Mouse (Mus musculus) mouse trophoblast stem cell (cell line): ENCODE measurements around the gene Cbln3.

ENCODE experiments used
- in situ Hi-C, 2 experiments: fragments of 300-500 bp; cut with MseI, MboI; formaldehyde crosslinking; loops; 2 replicates in 1 of 2; 3 replicates in 1 of 2; pipeline ENCODE4 v1.15.1; 2025

The Cbln3 gene

DNA sequence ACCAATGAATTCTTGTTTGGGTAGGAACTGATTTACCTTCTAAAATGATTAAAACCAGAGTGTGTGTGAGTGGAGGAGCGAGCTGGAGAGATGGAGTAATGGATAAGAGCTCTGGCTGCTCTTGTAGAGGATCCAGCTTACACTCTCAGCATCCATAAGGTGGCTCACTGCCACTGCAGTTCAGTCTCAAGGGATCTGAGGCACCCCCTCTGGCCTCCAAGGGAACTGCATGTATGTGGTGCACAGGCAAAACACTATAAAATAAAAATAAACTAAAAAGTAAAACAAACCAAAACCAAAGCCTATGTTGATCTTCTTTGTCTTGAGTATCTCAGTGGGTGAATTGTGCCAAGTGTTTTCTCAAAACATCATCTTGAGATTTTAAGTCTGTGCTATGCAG lies 4.6 kb downstream of the Cbln3 start:
- in situ Hi-C loops = loop anchor here (5.0 kb wide), 1 partner anchor 38 kb away; no protein-coding TSS in a partner anchor

DNA sequence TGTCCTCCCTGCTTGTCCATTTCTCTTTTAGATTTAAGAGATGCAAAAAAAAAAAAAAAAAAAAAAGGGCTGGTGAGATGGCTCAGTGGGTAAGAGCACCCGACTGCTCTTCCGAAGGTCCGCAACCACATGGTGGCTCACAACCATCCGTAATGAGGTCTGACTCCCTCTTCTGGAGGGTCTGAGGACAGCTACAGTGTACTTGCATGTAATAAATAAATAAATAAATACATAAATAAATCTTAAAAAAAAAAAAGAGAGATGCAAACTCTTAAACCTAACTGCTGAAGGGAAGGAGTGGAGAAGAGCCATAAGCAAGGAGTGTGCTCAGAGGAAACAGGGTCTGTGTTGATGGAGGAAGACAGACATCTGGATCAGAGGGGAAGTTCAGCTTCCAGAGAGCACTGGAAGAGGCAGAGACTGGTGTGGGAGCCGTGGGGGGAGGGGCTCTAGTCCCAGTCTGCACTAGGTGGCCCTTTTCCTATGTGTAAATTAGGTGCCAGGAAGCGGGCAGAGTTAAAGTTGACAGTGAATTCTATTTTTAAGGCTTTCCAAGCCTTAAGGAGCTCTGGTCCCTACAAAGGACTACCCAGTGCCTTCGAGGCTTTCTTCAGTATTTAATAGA lies 5.8 kb downstream of the Cbln3 start:
- in situ Hi-C loops = loop anchor here (5.0 kb wide), 1 partner anchor 39 kb away; no protein-coding TSS in a partner anchor

DNA sequence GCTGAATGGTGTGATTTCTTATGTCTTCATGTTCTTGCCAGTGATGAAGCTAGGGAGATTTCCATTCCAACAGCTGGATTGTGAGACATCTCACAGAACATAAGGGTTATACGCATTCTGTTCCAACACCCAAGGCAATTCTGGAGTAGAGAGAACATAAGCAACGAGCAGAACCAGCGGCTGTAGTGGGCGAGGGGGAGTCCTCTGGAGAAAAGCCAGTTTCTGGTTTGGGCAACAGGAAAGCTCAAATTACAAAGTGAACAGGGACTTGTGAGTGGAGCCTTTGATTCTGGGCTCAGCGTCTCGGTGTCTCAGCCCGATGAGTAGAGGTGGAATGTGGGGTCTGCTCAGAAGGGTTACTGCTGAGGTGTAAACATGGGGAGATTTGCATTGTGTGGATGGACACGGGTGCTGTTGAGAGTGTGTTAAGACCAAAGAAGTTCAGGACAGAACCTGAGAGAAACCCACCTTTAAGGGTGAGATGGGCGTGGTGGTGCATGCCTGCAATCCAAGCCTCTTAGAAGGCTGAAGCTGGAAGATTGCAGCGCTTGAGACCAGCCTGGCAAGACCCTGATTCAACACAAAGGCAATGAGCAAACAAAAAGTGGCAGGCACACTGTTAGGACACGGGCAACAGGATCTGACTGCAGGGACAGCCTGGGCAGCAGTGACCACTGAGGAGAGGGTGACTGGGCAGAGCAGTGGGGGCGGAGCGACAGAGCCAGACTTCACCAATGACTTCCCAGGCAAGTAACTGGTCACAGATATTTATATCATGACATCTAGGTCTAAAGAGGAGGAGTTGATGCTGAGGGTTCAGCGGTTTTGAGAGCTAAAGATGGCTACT lies 6.5 kb downstream of the Cbln3 start:
- in situ Hi-C loops = loop anchor here (5.0 kb wide), 1 partner anchor 40 kb away; no protein-coding TSS in a partner anchor

DNA sequence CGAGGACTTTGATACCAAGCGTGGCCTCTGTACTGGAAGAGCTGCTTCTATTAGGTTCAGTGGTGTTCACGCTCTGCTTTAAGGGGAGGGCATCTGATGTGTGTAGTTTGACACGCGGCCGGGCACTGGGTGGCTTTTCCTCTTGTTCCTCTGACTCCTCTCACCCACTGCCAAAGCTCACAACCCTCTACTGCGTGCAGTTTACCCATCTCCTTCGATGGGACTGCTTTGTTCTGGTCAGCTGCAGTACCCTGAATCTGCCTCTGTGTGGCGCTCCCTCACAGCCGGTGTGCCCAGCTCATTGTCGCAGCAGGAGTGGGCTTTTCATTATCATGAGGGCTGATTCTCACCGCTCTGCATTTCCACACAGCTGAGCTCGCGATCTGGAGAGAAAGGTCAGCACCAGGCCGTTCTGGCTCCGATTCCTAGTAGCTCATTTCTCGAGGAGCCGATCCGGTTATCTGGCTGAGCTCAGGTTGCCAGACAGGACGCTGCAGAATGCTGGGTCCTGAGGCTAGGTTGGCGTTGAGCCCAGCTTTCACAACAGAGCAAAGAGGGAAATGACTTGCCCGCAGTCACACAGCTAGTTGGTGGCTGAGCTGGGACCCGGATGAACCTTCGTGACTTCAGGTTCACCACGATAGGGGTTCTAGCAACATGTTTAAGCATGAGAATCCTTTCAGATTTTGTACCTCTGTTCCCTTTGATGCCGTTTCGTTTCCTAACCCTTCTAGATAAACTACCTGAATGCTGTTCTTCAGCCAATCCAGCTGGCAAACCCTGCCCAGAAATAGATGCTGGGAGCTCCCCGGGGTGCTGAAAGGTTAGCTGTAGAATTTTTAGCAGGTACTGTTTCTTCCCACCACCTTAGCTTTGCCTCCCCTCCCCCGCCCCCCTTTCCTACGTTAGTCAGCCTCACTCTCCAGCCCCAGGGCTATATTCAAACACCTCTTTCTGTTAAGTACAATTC lies 10.2 kb downstream of the Cbln3 start:
- in situ Hi-C loops = no loop called here

DNA sequence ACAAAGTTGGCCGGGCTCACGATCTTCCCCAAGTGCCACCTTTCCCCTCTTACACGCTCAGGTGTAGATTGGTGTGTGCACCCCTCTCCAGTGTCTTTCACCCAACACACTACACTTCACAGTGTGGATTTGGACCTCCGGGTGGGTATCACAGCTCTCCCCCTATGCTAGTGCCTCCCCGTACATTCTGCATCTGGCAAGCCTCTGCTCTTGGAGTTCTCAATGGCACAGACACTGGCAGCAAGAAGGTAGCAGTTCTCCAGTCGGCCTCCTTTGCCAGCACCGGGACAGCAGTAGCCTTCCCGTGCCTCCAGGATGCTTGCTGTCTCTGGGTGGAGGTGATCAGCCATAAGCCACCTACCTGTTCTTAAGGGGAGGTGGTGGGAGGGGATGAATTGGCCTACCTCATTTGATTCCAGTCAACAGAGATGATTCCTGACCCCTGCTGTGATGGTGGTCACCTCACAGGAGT lies 10.9 kb downstream of the Cbln3 start:
- in situ Hi-C loops = no loop called here

DNA sequence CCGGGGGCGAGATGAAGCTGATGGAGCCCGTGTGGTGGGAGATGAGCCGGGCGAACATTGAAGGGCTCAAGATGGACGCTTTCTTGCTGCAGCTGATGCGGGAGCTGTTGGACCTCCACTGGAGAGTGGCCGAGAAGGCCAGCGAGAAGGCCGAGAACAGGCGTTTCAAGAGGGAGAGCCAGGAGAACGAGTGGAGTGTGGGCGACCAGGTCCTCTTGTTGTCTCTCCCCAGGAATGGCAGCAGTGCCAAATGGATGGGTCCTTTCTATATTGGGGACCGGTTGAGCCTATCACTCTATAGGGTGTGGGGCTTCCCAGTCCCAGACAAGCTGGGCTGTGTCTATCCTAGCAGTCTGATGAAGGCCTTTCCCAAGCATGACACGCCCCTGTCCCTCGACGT lies 11.6 kb downstream of the Cbln3 start:
- in situ Hi-C loops = no loop called here

DNA sequence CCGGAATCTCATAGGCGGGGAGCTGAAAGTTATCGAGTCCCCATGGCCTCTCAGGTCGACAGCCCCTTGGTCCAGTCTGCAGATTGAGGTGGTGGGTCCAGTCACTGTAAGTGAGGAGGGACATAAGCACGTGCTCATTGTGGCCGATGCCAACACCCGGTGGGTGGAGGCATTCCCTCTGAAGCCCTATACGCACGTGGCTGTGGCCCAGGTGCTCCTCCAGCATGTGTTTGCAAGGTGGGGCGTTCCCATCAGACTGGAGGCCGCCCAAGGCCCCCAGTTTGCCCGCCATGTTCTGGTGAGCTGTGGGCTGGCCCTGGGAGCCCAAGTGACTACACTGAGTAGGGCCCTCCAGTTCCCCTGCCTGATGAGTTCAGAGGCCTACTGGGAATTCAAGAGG lies 12.2 kb downstream of the Cbln3 start:
- in situ Hi-C loops = no loop called here

DNA sequence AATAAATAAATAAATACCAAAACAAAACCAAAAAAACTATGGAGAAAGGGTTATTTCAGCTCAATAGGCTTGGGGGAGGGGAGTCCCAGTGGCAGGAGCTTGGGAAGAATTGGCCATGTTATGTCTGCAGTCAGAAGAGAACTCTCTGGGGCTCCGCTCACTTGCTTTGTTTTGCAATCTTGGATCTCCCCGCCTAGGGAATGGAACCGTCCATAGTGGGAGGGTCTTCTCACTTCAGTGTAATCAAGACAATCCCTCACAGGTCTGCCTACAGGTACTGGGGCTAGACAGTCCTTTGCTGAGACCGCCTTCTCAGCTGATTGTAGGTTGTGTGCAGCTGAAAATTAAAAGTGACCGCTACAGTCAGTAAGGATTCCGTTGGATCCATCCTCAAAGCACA lies 14.7 kb downstream of the Cbln3 start:
- in situ Hi-C loops = no loop called here

DNA sequence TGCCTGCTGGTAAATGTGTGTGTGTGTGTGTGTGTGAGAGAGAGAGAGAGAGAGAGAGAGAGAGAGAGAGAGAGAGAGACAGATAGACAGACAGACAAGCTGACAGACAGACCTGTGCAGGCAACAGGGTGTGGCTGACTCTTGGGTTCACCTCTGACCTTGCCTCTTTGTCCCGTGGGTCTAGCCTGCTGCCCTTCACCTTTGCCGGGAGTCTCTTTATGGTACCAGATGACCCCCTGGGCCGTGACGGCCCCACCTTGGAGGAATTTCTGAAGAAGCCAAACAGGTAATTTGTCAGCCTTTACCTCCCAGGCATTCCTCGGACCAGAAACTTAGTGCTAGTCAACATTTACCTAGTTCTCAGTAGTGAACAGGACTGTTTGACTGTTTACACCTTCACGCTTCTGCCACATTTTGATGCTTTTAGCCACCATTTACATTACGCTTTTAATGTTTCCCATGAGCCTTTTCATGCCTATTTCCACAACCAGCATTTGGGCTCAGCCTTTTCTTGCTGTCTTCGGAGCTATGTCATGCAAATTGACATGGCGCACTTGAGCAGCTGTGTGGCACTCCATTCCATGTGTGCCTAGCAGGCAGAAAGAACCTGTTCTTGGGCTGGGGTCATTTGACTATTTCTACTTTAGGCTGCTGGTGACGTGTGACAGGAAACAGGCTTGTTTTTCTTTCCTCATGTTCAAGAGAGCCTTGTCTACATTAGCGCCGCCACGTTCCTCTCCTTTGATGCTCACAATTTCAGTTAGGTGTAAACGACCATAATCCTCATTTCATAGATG lies 15.8 kb downstream of the Cbln3 start:
- in situ Hi-C loops = no loop called here

DNA sequence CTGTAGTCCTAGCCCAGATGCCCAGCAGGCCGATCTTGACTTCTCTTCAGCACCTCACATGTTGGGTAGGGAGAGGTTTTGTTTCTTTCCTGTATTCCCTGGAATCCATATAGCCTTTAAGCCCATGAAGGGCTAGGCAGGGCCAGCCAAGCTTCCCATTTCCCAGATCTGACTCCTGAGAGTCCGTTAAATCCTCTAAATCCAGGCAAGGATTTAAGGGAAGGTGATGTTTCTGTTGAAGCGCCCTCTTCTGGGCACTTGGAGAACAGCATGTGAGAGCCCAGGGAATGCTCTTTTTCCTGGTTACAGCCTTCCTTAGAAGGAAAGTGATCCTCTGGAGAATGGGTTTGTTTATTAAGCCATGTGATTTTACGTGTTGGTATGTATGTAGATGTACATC lies 17.2 kb downstream of the Cbln3 start:
- in situ Hi-C loops = no loop called here

DNA sequence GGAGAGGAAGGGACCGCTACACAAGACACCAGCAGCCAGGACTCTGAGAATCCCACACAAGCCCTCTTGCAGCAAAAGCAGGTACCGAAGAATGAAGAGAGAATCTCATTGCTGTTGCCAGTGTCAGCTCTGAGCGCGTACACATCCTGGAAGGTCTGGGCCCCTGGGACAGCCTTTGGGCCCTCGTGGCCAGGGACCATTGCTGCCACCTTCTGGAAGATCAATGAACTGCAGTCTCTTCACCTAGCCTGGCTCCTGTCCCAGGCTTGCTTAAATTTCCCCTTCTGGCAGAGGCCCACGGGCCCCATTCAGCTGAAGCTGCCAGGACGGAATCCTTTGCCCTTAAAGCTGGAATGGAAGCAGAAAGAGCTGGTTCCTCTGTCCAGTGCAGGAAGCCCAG lies 20.4 kb downstream of the Cbln3 start:
- in situ Hi-C loops = no loop called here

DNA sequence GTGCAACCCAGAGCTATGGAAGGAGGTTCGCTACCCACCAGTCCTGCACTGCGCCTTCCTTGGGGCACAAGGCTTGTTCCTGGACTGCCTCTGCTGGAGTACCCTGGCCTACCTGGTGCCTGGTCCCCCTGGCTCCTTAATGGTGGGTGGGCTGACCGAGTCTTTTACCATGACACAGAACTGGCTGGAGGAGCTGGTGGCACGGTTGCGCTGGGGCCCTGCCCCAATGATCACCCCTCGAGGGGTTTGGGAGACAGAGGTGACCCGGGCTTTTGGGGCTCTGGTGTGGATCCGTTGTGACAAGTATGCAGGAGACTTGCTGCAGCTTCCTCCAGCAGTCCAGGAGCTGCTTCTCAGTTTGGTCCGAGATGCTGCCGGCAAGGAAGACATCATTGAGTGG lies 21.2 kb downstream of the Cbln3 start:
- in situ Hi-C loops = no loop called here

DNA sequence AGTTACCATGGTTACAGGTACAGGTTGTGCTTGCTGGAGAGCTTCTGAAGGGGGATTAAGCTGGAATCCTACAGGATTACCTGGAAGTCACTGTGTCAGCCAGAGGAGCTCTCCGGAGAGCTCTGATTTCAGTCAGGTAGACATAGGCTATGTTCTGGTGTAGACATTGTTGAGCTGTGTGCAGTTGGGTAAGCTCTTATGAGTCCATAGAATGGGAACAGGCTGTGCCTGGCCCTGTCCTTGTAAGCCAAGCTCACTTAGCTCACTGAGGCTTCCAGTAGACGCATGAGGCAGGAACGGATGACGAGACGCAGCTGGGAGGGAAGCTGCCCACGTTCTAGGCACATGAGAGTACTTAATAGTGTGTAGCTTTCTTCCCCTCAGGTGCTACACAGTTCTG lies 22.0 kb downstream of the Cbln3 start:
- in situ Hi-C loops = no loop called here

DNA sequence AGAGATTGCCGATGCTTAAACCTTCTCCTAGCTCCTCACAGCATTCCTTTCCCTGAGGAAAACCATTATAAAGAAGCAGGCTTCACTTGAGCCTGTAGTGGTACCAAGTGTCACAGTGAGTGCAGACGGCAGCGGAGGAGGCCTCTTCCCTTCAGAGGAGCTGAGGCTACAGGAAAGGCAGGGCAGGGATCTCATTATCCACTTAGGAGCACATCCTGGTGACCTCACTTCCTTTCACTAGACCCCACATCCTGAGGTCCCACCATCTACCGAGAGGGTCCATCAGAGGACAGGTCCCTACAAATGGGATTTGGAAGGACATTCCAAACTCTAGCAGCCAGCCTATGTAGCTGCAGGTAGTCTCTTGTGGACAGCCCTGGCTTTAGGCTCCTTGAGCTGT lies 26.6 kb downstream of the Cbln3 start:
- in situ Hi-C loops = no loop called here

DNA sequence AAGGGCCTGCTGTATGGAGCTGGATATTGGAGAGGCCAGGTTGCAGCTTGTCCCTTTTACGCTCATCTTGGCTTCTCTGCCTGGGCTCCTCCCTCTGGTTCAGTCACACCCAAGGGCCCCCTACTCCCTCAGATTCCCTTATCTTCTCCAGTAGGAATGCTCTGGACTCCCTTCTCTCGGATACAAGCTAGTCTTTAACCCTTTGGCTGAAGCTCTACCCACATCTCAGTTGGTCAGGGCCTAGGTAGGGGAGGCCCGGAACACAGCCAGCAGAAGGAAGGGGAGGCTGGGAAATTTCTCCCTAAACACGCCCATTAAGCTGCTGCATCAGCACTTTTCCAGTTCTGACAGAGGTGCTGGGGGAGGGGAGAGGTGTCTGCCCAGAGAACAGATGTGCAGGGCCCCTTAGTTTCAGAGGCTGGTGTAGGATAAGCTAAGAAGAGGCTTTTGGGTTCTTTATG lies 29.1 kb downstream of the Cbln3 start:
- in situ Hi-C loops = no loop called here

DNA sequence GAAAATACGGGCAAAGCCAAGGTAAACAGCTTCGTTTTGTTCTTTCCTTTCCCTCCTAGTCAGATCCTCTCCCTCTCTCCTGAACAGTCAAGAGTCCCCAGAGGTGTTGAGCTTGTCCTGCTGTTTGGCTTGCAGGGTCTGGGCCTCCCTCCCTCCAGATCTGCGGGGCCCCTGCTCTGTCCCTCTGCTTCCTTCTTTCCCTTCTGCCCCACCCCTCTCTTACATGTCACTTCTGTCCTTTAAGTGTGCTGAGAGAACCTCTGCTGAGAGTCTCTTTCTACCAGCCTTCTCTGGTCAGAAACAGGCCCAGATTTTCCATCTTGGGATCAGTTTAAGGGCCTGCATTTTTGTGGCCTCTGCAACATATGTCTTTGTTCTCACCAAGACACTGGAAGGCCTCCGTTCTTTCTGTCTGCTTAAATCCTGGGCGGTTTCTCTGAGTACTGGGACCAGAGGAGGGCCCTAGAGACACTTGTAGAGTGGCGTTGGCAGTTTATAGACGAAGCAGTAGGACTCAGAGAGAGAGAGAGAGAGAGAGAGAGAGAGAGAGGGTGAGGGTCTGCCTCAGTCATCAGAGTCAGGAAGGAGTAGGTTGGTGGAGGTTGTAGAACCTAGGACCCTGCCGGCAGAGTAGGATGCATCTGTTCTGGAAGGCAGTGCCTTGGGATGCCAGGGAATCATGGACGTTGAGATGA lies 29.6 kb downstream of the Cbln3 start:
- in situ Hi-C loops = no loop called here

DNA sequence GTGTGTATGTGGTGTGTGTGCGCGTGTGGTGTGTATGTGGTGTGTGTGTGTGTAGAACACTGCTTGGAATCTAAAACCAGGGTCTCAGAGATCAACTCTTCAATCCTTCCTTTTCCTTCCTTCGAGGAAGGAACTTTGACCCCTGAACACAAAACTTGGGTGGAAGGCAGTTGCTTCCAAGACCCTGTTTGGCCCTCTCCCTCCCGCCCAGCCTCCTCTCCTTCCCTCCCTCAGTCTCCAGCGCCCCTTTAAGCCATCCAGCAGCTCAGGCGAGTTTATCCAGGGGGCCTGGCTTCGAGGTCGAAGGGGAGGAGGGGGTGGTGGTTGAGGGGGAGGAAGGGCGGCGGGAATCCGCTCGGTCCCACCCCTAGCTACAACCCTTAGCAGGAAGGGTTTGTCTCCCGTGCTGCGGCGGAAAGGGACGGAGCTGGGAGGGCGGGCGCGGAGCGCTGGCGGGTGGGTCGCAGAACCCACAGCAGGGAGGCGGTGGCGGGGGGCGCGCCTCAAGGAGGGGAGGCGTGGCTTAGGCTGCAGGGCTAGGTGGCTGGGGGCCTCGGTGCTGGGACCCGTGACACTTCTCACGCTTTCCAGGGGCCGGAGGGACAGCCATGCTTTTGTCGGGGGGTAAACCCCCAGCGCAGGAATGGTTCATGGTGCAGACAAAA lies 30.4 kb downstream of the Cbln3 start, which contains the start of gene Nynrin:
Gene Nynrin, plus strand, starts transcription at position 390 of the 665 bp plus-strand sequence.
- in situ Hi-C loops = no loop called here

DNA sequence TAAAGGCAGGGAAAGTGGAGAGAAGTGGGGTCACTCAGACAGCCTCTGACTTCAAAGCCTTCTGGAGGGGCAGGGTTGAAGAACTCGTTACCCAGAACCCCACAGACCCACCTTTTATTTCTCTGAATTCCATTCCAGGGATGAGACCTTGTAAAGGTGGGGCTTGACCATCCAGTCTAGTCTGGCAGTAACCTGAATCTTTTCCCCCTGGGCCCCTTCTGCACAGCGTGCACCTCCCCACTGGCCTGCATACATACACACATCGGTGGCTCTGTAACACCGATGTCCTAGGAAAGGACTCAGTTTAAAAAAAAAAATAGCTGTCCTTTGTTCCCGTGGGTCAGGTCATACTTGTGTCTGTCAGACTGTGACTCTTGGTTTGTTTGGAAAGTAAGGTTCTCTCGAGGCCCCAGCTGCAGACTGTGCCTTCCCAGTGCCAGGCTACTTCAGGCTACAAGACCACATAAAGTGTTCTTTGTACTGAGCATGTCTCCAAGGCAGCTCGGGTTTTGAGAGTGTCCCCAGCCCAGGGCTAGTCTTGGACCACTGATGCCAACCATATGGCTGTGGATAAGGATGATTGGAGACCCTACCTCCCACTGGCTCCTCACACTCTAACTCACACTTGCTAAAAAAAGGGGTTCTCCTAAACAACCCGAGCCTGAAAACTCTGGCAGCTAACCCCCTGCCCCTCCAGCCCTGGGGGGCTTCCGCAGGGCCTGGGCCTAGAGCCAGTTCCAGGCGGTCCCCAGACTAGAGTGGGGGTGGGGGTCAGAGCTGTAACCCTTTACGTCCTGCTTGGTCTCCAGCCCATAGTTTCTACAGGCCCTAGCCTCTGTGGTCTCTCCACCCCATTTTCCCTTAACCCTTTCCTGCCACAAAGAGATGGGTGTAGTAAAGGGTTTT lies 31.3 kb downstream of the Cbln3 start:
- in situ Hi-C loops = no loop called here

DNA sequence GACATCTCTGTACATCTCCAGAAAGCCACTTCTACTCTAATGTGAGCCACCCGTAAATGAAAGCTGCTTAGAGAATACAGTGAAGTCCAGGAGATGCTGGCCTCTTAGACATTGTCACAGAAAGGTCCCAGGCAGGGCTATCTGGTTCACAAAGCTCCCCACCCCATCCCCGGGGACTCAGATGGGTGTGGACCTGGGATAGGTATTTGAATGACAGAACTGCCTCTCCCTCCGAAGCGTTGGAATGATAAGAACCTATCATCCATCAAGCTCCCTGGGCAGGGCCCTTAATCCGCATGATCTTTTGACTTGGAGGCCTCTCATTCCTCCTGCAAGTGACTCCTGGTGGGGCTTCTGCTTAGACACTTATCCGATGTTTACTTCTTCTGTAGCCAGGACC lies 33.3 kb downstream of the Cbln3 start:
- in situ Hi-C loops = no loop called here
